Mouse (Mus musculus) thymus, adult 2 months (tissue): Measurements from ENCODE around the gene Rtcb. TPM values are rescaled to one million over a fixed set of nuclear protein-coding genes. Genes with fewer than 3 reads are reported as not detected.

Experiments
- DNase-seq: peaks from one replicate; pipeline ENCODE4 v3.0.0; 2021
- H3K27ac ChIP-seq: fragments of 200-500 bp; 2 replicates; pipeline ENCODE4 v1.5.1; 2012; ENCODE audit warnings: low read length, control low read depth; ENCODE audit not compliant: control insufficient read depth, insufficient read depth
- H3K27me3 ChIP-seq: fragments of 200-500 bp; 2 replicates; pipeline ENCODE4 v1.6.1; 2012; ENCODE audit warnings: mild to moderate bottlenecking, low read length, moderate library complexity, mixed read lengths; ENCODE audit not compliant: control insufficient read depth, insufficient read depth
- H3K36me3 ChIP-seq: fragments of 200-500 bp; 2 replicates; pipeline ENCODE4 v1.6.1; 2012; ENCODE audit warnings: mild to moderate bottlenecking, low read length, moderate library complexity; ENCODE audit not compliant: control insufficient read depth, insufficient read depth
- H3K4me1 ChIP-seq: fragments of 200-500 bp; replicated peaks from 2 replicates; pipeline ENCODE4 v1.6.1; 2012; ENCODE audit warnings: low read length; ENCODE audit not compliant: control insufficient read depth, insufficient read depth
- H3K4me3 ChIP-seq: fragments of 200-500 bp; 2 replicates; pipeline ENCODE4 v1.5.1; 2012; ENCODE audit warnings: mild to moderate bottlenecking, low read length, control low read depth, moderate library complexity; ENCODE audit not compliant: control insufficient read depth, insufficient read depth
- CTCF ChIP-seq: fragments of 200-500 bp; IDR thresholded peaks from 2 replicates; pipeline ENCODE4 v1.5.1; 2012; ENCODE audit warnings: mild to moderate bottlenecking, control low read depth, low read length, moderate library complexity, borderline replicate concordance; ENCODE audit not compliant: control insufficient read depth, poor library complexity, insufficient read depth; ENCODE audit errors: extremely low read depth
- POLR2A ChIP-seq: fragments of 200-500 bp; IDR thresholded peaks from 2 replicates; pipeline ENCODE4 v1.6.1; 2012; ENCODE audit warnings: mild to moderate bottlenecking, low read length, control low read depth, moderate library complexity; ENCODE audit not compliant: control insufficient read depth, poor library complexity, insufficient read depth; ENCODE audit errors: extremely low read depth
- WGBS: fragments of 180-500 bp; shearing (Covaris S2); methylation state at CpG from one replicate; pipeline ENCODE4 v1.1.7; 2018; 5-methylcytosine and 5-hydroxymethylcytosine counted together
- polyA plus RNA-seq: library from polyadenylated mRNA; depleted of rRNA; stranded (reverse); fragments of >200 nt; gene quantifications from 2 replicates; pipeline ENCODE4 v1.2.3, GENCODE M21; 2012

The Rtcb gene
- polyA plus RNA-seq, 1 experiment, result 59.4 TPM

DNA sequence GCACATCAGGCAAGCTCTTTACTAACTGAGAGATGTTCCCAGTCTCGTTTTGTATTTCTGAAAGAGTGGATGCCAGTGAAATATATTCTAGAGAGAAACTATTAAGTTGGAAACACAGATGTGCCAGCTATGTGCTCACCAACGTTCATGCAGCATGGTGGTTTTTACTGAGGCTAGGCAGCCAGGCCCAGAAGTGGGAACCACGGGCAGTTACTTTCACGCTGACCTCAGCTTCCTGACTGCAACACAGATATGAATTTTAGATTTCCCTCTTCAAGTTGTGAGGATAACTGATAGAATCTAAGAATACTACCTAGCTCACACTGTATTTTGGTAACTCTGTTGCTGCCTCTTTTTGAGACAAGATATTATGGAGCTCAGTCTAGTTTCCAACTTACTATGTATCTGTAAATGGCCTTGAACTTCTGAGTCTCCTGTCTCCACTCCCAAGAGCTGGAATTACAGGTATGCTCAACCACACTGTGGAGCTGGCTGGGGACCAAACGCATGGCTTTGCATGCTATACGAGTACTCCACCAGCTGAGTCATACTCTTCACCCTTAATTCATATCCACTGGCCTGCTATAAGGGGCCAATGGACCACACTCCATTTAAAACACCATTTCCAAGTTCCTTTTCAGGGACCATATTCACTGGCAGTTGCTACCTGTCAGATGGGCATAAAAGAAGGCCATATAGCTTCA lies 31.9 kb upstream of the Rtcb start:
- H3K4me3 ChIP-seq, result no peak overlapping the region
- no peak overlapping the region for H3K27ac ChIP-seq
- H3K4me1 ChIP-seq, result 0 out of 2 replicates have a peak, but pooled peaks cover 4% of the 10 kb centered on the region
- TF ChIP-seq CTCF (no peak), POLR2A (no peak)
- no peaks in the 10 kb centered on the region for H3K27me3 ChIP-seq
- 10% methylated on average over 6 of the region's 6 CpGs for WGBS
- DNase-seq, result no peak
- no peaks in the 10 kb centered on the region for H3K36me3 ChIP-seq

DNA sequence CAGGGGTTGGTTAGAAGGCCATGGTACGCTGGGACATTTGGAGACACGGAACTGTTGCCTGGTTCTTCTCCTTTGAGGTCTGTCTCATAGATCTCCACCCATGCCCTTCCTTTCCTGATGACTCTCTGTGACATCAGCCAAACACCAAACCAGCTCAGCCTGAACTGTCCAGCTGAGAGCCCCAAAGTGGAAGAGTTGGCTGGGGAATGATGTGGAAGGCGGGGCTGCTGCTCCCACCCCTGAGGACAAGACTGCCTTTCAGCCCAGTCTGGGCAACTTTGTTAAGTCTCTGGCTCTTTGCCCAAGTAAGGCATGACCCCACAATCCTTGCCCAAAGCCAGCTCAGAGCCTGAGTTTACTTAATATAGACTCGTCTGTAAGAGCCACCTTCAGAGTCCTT lies 15.3 kb upstream of the Rtcb start:
- Histone ChIP-seq H3K27ac (no peak overlapping the region), H3K36me3 (no peaks in the 10 kb centered on the region), H3K4me1 (no peaks in the 10 kb centered on the region), H3K27me3 (no peaks in the 10 kb centered on the region), H3K4me3 (no peak overlapping the region)
- DNase-seq, result no peak
- no peak for TF ChIP-seq CTCF
- TF ChIP-seq POLR2A, result no peak
- WGBS, result 93% methylated on average over 4 of the region's 4 CpGs

DNA sequence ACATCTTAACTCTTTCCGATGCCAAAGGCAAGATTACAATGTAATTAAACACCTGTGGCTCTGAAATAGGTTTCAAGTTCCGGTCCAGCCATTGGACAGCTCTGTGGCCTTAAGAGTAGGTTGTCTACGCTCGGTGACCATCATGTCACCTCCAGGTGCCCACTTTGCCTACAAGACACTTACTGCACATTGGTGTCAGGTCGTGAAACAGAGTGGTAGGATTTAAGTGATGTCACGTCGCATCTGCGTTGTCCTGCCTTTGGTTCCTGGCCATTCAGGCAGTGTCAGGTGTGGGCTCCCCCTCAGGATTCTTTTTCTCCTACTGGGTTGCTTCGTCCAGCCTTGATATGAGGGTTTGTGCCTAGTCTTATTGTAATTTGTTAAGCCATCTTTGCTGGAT lies 14.2 kb upstream of the Rtcb start:
- H3K4me1 ChIP-seq, result no peaks in the 10 kb centered on the region
- H3K36me3 ChIP-seq, result no peaks in the 10 kb centered on the region
- no peak for TF ChIP-seq POLR2A
- TF ChIP-seq CTCF, result no peak
- H3K27me3 ChIP-seq, result no peaks in the 10 kb centered on the region
- WGBS, result 98% methylated on average over 9 of the region's 9 CpGs
- DNase-seq, result no peak
- H3K4me3 ChIP-seq, result no peak overlapping the region
- no peak overlapping the region for H3K27ac ChIP-seq

DNA sequence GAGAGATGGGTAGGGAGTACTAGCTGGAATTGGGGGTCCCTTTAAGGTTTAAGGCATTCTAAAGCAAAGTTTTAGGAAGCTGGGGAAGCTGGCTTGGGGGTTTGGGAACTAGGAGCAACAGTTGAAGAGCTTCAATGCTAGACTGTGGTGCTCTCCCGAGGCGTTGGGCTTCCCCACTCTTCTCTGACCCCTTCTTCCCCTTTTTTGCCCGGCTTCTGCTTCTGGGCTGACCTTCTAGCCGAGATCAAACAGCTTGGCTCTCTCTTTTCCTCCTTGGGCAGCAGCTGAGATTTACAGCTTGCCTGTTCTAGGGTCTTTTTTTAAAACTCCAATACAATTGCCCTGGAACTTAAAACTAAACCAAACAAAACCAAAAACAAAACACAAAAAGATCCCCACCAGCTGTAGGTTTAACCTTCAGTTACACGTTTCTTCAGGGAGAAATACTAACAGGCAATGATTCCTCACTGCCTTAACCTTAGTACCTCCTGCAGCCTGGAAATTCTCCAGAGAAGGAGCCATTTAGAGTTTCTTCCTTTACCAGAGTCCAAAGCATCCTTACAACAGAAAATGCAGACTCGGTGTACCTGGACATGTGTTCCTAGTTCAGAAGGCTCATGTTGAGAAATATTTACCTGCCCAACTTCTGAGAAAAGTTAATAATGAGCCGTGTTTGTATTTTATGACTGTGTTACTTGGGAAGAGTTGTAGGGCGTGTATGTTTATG lies 12.4 kb upstream of the Rtcb start:
- no peaks in the 10 kb centered on the region for H3K27me3 ChIP-seq
- WGBS, result 58% methylated on average over 8 of the region's 8 CpGs
- no peak overlapping the region for H3K4me3 ChIP-seq
- no peaks in the 10 kb centered on the region for H3K36me3 ChIP-seq
- no peak overlapping the region for H3K27ac ChIP-seq
- H3K4me1 ChIP-seq, result no peaks in the 10 kb centered on the region
- DNase-seq, result no peak
- TF ChIP-seq CTCF (no peak), POLR2A (no peak)

DNA sequence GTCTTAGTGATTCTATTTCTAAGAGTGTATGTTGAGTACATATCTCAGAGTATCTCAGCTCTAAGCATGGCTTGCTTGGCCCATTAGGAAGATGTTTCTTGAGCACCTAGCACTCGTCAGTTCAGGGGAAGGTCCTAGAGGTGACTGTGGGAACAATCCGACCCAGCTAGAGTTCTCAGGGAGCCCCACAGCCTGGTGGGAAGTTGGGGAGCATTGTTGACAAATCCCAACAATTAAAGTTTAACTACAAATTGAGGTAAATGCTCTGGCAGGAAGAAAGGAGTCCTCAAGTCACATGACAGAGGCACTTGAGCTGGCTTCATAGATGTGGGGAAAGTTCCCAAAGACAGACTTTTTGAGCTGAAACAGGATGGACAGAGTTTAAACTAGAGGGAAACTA lies 11.1 kb upstream of the Rtcb start:
- DNase-seq, result no peak
- no peak overlapping the region for H3K27ac ChIP-seq
- WGBS, result 83% methylated on average over 2 of the region's 2 CpGs

DNA sequence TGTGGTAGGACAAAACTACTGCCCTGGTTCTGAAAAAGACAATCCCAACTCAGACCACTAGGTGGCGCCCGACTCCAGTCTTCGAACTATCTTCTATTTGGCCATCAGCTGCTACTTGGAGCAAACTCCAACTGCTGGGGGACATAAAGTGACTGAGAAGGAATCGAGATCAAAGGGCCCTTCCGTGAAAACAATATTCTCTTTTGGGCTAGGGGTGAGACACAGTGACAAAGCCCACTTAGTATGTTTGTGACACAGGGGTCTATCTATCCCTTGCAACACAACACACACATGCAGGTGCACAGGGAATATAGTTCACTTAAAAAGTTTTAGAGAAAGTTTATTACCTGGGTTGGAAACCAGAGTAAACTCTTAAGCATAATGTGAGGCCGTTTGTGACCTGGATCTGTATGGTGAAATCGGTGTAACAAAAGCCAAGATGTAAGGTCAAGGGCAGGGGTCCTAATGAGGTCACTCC lies 10.6 kb upstream of the Rtcb start:
- H3K27ac ChIP-seq, result no peak overlapping the region
- no peak overlapping the region for H3K4me3 ChIP-seq
- 20% methylated on average over 7 of the region's 7 CpGs for WGBS
- no peaks in the 10 kb centered on the region for H3K27me3 ChIP-seq
- DNase-seq, result peak; percentile 70
- H3K4me1 ChIP-seq, result no peaks in the 10 kb centered on the region
- no peaks in the 10 kb centered on the region for H3K36me3 ChIP-seq
- no peak for TF ChIP-seq CTCF
- TF ChIP-seq POLR2A, result no peak

More for the DNA sequence above, 11.1 kb upstream of the Rtcb start:
- Histone ChIP-seq H3K4me1 (no peaks in the 10 kb centered on the region), H3K4me3 (no peak overlapping the region), H3K27me3 (no peaks in the 10 kb centered on the region), H3K36me3 (no peaks in the 10 kb centered on the region)
- no peak for TF ChIP-seq POLR2A
- no peak for TF ChIP-seq CTCF
